Mouse (Mus musculus) gastrocnemius, adult 8-10 months (tissue): ENCODE data around the gene Park7. TPM values are rescaled to one million over a fixed set of nuclear protein-coding genes. Genes with fewer than 3 reads are reported as not detected.

Source experiments
- DNase-seq, 2 experiments: peaks; one replicate each; pipeline ENCODE4 v3.0.0; 2022; ENCODE audit warnings: low spot score in 2 of 2
- total RNA-seq, 4 experiments: library from RNA; stranded (reverse); gene quantifications; 2 replicates each; pipeline ENCODE4 v1.2.4; 2022

Park7 gene
- 100 to 1,000 TPM; 660 to 858 (median 779) TPM for total RNA-seq

DNA sequence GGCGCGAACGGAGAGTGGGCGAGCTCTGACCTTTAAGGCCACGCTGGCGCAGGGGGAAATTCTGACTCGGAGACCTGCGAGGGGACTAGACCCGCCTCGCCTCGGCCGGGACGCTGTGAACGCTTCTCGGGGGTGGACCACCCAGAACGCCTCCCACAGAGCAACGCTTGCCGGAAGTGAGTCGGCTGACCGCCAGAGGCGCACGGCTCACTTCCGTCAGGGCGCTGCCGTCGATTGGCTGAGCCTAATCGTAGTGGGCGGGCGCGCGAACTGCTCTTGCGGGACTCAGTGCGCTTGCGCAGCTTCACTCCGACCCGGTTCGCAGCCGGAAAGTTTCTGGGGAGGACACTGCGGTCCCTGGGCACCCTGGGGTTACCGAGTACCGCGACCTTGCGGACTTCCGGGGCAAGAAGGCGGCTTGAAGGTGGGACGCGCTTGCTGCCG is at the start of gene Park7, which contains the start of gene Tnfrsf9:
Park7 (minus strand) TSS at position 148 of the 444 bp plus-strand sequence.
Tnfrsf9 (plus strand) TSS at position 273 of the 444 bp plus-strand sequence.
- DNase-seq: peak; percentile 91 to 96

GRCm38 (mm10) chr4:150963711-150964110 is 49.5 kb upstream of the Park7 start:
- peak in 1 of 2 experiments; percentile 14 for DNase-seq

GRCm38 (mm10) chr4:150962231-150962630 is 48.0 kb upstream of the Park7 start:
- DNase-seq: no peak

GRCm38 (mm10) chr4:150958536-150958935 is 44.3 kb upstream of the Park7 start:
- peak in 1 of 2 experiments; percentile 22 for DNase-seq

DNA sequence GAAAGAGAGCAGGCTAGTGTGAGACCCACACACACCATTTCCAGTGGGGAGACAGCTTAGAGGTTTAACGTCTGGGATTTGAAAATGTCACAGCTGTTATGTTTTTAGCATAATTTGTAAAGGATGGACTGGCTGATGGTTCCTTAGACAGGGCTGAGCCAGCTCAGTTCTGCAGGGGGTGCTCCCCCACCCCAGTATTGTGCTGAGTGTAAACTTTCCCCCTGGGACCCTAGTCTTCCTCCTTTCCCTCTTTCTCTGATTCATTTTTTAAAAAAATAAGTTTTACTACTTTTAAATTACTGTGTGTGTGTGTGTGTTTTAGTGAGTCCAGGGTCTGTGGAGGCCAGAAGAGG is 42.8 kb upstream of the Park7 start:
- no peak for DNase-seq

- DNase-seq: no peak
Measured at GRCm38 (mm10) chr4:150956369-150957105, 42.3 kb upstream of the Park7 start.

DNA sequence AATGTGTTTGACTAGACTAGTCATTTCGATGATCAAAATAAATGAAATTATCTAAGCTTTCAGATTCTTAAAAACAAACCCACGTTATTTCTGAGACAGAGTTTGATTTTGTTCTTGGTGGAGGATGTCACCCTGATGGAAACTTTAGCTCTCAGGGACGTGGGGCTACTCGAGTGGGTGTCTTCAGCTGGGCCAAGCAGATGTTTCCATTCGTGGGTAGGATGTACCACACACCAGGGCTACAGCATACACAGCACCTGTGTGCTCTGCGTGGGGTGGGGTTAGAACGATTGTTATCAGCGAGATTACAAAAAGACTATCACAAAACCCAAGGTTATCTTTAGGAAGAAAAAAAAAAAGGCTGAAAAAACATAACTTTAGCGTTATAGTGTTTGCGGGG is 36.7 kb upstream of the Park7 start:
- no peak for DNase-seq

DNA sequence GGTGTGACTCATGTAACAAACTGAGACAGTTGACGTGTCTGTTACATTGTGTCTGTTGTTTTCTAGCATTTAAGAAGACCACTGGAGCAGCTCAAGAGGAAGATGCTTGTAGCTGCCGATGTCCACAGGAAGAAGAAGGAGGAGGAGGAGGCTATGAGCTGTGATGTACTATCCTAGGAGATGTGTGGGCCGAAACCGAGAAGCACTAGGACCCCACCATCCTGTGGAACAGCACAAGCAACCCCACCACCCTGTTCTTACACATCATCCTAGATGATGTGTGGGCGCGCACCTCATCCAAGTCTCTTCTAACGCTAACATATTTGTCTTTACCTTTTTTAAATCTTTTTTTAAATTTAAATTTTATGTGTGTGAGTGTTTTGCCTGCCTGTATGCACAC is 30.5 kb upstream of the Park7 start:
- DNase-seq: no peak

GRCm38 (mm10) chr4:150939991-150940651 is 25.9 kb upstream of the Park7 start:
- DNase-seq: no peak

- no peak for DNase-seq
Measured at GRCm38 (mm10) chr4:150938063-150938452, 23.8 kb upstream of the Park7 start.

DNA sequence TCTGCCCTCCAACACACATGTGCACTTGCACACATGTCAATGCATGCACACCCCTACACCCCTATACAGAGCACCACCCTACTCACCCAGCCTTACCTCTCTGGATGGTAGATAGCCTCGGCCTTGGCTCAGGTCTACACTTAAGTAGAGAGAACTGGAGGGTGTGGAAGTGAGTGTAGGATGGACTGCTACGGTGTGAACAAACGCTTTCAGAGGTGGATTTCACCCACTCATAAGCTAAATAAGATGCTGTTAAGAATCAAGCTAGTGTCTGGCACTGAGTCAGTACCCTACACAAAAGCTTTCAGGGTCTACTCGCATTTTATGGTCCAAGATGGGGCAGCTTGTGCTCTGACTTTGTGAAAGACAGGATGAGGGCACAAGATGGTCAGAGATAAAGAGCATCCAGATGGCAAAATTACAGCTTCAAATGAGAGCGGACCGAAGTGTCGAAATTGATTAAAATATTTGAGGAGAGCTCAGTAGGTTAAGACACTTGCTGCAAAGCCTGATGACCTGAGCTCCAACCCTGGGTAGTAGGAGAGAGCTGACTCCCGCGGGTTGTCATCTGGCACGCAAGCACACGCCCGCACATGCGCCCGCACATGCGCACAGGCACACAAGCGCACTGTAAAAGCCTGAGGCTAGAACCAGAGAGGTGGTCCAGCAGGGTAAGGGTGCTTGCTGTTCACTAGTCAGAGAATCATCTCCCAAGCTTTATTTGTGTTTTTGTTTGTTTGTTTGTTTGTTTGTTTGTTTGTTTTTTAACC is 23.2 kb upstream of the Park7 start:
- DNase-seq: no peak

GRCm38 (mm10) chr4:150933503-150933902 is 19.3 kb upstream of the Park7 start:
- no peak for DNase-seq

GRCm38 (mm10) chr4:150927789-150928188 is 13.6 kb upstream of the Park7 start:
- DNase-seq: no peak

DNA sequence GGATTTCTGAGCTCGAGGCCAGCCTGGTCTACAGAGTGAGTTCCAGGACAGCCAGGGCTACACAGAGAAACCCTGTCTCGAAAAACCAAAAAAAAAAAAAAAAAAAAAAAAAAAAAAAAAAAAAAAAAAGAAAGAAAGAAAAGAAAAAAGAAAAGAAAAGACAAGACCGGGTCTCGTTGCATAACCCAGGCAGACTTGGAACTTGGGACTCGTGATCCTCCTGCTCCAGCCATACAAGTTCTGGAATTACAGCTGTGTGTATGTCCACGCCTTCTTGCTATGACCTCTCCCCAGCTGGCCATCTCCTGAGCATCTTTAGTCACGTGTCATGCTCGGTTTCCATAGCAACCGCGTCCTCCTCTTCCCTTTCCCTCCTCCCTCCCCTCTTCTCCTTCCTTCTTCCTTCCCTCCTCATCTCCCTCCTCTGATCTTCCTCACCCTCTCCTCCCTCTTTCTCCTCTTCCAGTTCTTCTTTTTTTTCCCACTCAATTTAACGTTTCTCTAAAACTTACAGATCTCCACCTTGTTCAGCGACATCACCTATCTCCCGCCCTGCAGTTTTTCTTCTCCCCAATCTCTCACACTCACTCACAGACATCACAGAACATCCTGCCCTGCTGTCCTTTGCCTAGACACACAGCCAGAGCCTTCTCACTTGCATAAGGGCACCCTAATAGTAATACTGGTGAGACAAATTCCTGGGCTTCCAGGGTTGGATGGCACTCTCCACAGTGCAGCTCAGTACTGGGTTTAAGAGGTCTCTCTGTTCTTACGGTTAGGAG is 12.9 kb upstream of the Park7 start:
- DNase-seq: no peak

GRCm38 (mm10) chr4:150925923-150926322 is 11.7 kb upstream of the Park7 start:
- DNase-seq: no peak

DNA sequence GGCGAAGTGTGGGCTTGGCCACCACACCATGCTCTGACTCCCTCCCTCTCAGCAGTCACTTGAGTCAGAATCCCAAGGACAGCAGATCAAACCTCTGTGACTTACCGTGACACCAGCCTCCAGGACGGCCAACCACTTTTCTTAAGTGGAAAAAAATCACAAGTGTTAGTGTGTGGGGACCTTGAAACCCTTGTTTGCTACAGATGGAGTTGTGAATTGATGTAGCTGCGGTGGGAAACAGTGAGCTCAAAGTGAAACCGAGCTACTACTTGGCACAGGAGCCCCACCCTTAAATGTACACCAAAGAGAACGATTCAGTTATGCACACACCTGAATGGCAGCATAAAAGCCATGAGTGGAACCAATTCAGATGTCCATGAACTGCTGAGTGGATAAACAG is 10.7 kb upstream of the Park7 start:
- DNase-seq: no peak

DNA sequence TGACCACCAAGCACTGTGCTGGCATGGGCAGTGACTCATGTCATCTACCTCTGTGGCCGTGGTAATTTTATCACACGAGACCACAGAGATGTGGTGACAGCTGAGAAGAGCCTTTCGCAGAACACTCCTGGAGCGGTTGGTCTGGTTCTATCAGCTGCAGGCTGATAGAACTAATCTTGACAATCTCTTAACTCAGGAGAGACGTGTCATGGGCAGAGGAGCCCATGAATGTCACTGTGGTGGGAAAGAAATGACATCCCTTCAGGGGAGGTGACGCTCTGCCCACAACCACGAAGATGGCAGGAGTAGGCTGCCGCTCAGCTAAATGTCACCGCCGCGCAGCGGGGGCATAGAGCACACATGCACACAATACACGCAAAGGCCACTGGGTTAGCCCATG is 10.1 kb upstream of the Park7 start:
- DNase-seq: no peak

DNA sequence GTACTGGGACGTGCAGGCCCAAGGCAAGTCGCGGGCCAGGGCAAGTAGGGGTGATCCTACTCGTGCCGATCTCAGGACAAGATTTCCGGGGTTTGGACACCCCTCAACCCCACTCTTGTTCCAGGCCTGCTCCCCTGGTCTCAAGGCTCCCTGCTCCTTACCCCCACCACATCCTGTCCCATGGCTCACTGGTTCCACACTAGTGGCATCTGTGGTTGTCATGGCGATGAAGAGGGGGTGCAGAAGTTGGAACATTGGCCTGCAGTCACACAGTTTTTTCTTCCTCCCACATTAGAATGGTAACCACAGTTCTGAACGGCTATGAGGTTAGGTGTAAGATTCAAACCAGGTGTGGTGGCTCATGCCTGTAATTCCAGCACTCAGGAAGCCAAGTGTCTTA is 7.0 kb upstream of the Park7 start:
- no peak for DNase-seq

DNA sequence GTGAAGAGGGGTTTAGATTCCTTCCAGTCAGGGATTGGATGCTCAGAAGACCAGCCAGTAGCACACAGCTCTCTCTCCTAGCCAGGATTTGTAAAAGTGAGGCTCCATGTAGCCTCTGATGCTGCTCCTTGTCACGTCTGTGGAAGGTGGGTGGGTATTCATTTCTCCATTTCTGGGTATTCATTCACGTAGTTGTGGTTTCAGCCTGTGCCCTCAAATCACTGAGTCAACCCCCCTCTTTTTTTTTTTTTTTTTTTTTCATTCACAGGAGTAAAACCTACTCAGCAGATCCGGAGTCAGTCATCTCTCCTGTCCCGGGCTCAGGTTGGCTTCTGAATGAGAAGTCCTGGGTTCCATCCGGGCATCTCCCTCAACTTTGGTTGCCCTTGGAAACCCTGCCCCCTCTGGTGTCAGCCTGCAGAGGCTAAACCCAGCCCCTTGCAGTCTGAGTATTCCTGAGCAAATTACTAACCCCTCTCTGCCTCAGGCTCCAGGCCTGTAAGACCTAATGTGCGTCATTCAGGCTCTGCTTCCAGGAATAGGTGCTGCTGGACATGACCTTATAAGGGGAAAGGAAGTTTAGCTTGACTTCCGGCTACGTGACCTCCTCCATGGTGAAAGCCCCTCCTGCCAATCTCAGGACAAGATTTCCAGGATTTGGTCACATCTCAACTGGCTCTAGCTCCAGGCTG is 3.2 kb upstream of the Park7 start:
- DNase-seq: no peak

DNA sequence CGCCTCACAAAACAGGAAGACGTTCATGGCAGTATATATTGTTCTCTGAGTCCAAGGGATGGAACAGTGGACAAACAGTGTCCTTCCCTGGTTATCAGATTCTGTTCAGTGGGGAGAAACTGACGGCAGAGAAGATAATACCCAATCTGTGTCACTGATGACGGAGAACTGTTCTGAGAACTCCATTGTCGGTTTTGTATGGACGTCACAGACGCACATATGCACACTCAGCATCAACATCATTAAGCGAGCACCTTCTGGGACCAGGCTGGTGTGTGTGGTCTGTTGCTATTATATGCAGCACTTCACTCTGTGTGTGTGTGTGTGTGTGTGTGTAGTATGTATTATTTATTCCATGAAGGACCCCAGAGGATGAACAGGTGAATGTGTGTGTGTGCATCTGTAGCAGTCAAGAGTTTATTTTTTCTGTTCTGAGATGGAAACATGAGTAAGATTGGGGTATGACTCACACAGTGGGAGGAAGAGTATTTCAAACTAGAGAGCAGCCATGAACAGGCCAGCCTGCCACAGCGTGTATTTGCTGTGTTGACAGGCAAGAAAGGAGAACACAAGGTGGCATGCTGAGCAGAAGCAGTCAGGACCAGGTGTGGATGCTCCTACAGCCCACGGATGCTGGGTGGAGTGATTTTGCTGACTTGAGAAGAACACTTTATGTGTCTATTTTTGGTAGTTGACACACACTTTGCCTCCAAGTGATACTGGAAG is 1.1 kb upstream of the Park7 start:
- no peak for DNase-seq
